Mouse (Mus musculus) cortical plate, adult 2 months (tissue): ENCODE results near the gene Gabarapl1.

Experiments used
- CTCF ChIP-seq: fragments of 200-500 bp; IDR thresholded peaks from 2 replicates; pipeline ENCODE4 v1.5.1; 2011; ENCODE audit warnings: mild to moderate bottlenecking, control low read depth, low read length; ENCODE audit not compliant: insufficient read depth; ENCODE audit errors: extremely low read depth
- POLR2A ChIP-seq: fragments of 200-500 bp; IDR thresholded peaks from 2 replicates; pipeline ENCODE4 v1.6.1; 2011; ENCODE audit warnings: mild to moderate bottlenecking, low read length, control low read depth; ENCODE audit not compliant: insufficient read depth; ENCODE audit errors: extremely low read depth

DNA sequence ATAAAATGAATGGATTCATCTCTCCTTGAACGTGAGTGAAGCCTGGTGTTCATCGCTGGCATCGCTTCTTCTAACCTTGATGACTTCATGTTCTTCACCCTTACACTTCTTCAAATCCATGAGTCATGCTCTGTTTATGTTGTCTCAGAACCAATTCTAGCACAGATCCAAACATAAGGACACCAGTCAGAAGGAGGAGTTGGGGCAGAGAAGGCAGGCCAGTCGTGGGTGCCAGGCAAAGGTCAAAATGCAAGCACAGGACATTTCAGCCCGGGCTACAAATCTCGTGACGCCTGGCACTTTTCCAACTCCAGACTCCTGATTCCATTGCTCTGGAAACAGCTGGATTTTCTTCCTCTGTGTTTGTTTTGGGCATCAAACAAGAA, 411 bp upstream of the Gabarapl1 start:
- TF ChIP-seq CTCF (no peak), POLR2A (no peak)
